Mouse (Mus musculus): ENCODE data around the gene Slc22a30. TPM values are rescaled to one million over a fixed set of nuclear protein-coding genes. Genes with fewer than 3 reads are reported as not detected.
"Not testable (repeated sequence)": the region's sequence is repeated elsewhere in the genome, so short reads cannot be mapped to it uniquely, and the experiment has no call there.

The Slc22a30 gene
- 0.11 TPM in 1 of 2 replicates, not detected in the other for polyA plus RNA-seq (2015; fragmentation: Nextera tagmentation; extraction: Ambion mirVana)

DNA sequence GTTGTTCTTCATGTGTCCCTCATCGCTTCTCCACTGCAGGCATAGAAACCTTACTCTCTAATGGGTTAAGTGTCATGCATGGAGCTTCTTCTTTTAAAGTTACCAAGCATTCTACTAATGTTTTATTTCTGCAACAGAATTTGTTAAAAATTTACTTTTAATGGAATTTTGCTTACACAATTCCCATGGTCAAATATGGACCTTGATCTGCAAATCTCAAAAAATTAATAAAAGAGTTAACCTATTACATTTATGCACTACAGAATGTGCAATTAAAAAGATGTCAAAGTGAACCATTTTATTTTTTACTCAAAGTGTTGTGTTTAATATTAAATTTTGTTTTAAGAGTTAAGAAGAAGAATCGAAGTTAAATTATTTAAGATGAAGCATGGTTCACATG, at the start of gene Slc22a30:
Gene Slc22a30 (minus strand): TSS at position 101 of the 400 bp plus-strand sequence.
- H3K36me3 ChIP-seq (ENCODE audit: control insufficient read depth, insufficient read depth, low read length); ATAC-seq (ENCODE audit: low read depth); H3K4me1 ChIP-seq (replicated peaks; ENCODE audit: control insufficient read depth, insufficient read depth, low read length); H3K9ac ChIP-seq (ENCODE audit: low read length); H3K27me3 ChIP-seq (ENCODE audit: control insufficient read depth, insufficient read depth, low read depth, low read length); H3K4me2 ChIP-seq (ENCODE audit: low read depth, low read length); H3K27ac ChIP-seq (ENCODE audit: low read length); H3K9me3 ChIP-seq (ENCODE audit: control insufficient read depth, low read length); H3K4me3 ChIP-seq (ENCODE audit: low read length): not testable (repeated sequence)
- WGBS: 85% methylated on average over 1 of the region's 2 CpGs

DNA sequence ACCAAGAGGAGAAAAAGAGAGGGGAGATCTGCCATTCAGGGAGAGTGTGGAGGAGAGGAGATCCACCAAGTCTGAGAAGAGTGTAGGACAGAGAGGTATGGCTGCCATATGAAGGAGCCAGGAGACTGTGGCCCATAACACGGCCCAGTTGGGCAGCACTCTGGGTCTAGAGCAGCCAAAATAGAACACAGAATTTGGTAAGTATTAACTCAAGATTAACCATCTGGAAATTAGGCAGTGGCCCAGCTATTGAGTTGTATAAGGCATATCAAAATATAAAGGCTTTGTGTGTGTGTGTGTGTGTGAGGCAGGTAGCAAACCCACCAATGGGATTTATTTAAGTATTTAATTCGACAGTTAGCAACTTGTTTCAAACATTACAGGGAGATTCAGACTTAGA, 43.4 kb upstream of the Slc22a30 start:
- Histone ChIP-seq H3K27me3 (ENCODE audit: control insufficient read depth, insufficient read depth, low read depth, low read length) (no peaks in the 10 kb centered on the region), H3K4me1 (replicated peaks; ENCODE audit: control insufficient read depth, insufficient read depth, low read length) (no peaks in the 10 kb centered on the region)
- 59% methylated on average over 2 of the region's 2 CpGs for WGBS

DNA sequence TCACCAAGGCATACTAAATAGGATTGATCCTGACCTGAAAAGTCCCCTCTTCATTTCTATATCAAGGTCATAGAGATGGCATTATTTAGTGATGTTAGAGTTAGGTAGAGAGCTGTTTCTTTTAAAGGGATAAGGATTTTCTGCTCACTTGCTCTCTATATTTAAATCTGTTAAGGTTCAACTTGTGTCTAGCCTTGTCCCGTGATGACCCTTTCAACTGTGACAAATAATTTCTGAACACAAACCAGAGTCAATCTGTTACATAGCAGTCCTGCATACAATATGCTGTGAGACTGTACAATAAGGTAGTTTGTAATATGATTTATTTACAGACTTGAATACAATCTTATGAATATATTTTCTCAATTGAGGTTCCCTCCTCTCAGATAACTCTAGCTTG, 42.6 kb upstream of the Slc22a30 start:
- H3K4me3 ChIP-seq (ENCODE audit: low read length): no peak overlapping the region
- no peak for ATAC-seq (ENCODE audit: low read depth)

More for the DNA sequence above, 43.4 kb upstream of the Slc22a30 start:
- Histone ChIP-seq H3K4me2 (ENCODE audit: low read depth, low read length) (no peak overlapping the region), H3K9ac (ENCODE audit: low read length) (no peak overlapping the region), H3K36me3 (ENCODE audit: control insufficient read depth, insufficient read depth, low read length) (no peaks in the 10 kb centered on the region), H3K27ac (ENCODE audit: low read length) (no peak overlapping the region), H3K4me3 (ENCODE audit: low read length) (no peak overlapping the region), H3K9me3 (ENCODE audit: control insufficient read depth, low read length) (no peaks in the 10 kb centered on the region; the same call in 1 of the 2 replicates)
- no peak for ATAC-seq (ENCODE audit: low read depth)

DNA sequence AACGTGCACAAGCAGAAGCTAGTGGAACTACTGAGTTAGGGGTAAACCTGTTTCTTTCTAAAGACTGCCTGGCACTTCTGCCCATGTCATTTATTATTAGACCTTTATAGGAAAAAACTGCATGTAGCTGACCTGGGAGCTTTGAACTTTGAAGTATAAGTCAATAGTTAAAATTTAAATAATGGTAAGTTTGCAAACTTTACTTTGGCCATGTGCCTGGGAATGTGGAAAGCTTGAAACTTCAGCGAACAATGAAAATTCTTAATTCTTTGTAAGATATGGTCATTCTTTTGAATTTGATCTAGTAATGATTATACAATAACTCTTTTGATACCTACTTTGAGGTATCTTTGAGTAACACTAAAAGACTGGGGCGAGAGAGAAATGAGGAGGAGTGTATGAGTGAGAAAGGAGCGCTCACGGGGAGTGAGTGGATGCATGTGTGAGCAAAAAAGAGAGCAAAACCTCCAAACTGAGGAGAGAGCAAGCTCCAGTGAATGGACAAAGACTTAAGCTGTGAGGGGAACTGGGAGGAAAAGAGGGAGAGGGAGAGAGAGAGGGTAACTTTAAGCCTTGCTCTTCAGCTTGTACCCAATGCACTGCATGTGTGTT, 26.2 kb upstream of the Slc22a30 start:
- no peak overlapping the region for H3K4me3 ChIP-seq (ENCODE audit: low read length)
- WGBS: 55% methylated on average over 5 of the region's 5 CpGs
- no peak overlapping the region for H3K4me2 ChIP-seq (ENCODE audit: low read depth, low read length)
- H3K27me3 ChIP-seq (ENCODE audit: control insufficient read depth, insufficient read depth, low read depth, low read length): no peaks in the 10 kb centered on the region
- H3K4me1 ChIP-seq (replicated peaks; ENCODE audit: control insufficient read depth, insufficient read depth, low read length): no peaks in the 10 kb centered on the region
- H3K9ac ChIP-seq (ENCODE audit: low read length): no peak overlapping the region
- peak overlapping the region; percentile 61; the same call in 1 of the 2 replicates for H3K27ac ChIP-seq (ENCODE audit: low read length)
- no peaks in the 10 kb centered on the region for H3K36me3 ChIP-seq (ENCODE audit: control insufficient read depth, insufficient read depth, low read length)
- H3K9me3 ChIP-seq (ENCODE audit: control insufficient read depth, low read length): no peaks in the 10 kb centered on the region
- ATAC-seq (ENCODE audit: low read depth): peak; percentile 74

More for the DNA sequence above, 42.6 kb upstream of the Slc22a30 start:
- no peaks in the 10 kb centered on the region for H3K4me1 ChIP-seq (replicated peaks; ENCODE audit: control insufficient read depth, insufficient read depth, low read length)
- H3K27me3 ChIP-seq (ENCODE audit: control insufficient read depth, insufficient read depth, low read depth, low read length): no peaks in the 10 kb centered on the region
- H3K27ac ChIP-seq (ENCODE audit: low read length): no peak overlapping the region
- H3K9ac ChIP-seq (ENCODE audit: low read length): no peak overlapping the region
- no peaks in the 10 kb centered on the region for H3K36me3 ChIP-seq (ENCODE audit: control insufficient read depth, insufficient read depth, low read length)
- no peaks in the 10 kb centered on the region; the same call in 1 of the 2 replicates for H3K9me3 ChIP-seq (ENCODE audit: control insufficient read depth, low read length)
- WGBS: 77% methylated on average over 1 of the region's 1 CpGs
- H3K4me2 ChIP-seq (ENCODE audit: low read depth, low read length): no peak overlapping the region

DNA sequence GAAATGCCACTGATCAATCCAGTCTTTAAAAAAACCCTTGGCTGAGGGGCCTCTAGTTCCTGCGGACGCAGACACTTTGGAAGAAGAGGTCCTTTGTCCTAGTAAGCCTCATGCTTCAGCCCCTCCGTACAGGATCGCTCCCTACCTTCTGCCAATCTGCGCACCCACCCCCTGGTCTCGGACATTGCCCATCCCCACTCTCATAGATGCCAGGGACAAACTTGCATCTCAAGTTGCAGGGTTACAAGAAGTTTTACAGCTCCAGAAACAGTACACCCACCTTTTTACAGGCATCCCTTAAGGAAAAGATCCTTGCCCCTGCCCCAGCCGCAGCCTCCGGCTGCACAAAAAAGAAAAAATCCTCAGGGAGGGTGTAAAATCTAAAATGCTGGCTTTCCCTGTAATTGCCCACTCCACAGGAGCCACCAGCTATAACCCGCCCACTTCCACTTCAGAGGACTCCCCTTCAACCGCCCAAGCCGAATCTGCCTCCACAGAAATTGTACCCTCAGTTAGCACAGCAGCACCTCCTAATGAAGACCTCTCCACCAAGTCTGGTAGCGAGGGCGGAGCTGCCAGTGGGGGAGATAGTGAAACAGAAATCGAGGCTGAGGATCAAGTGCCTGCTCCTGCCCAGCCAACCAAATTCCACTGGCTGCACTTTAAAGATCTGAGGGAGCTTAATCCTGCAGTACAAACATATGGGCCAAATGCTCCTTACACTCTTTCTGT, 2.5 kb upstream of the Slc22a30 start:
- Histone ChIP-seq H3K4me2 (ENCODE audit: low read depth, low read length) (peak overlapping the region; percentile 8; the same call in 1 of the 2 replicates), H3K4me3 (ENCODE audit: low read length) (peak overlapping the region; percentile 15; the same call in 1 of the 2 replicates), H3K27ac (ENCODE audit: low read length) (peak overlapping the region; percentile 31; the same call in 1 of the 2 replicates)
- H3K9ac ChIP-seq (ENCODE audit: low read length); H3K27me3 ChIP-seq (ENCODE audit: control insufficient read depth, insufficient read depth, low read depth, low read length); H3K36me3 ChIP-seq (ENCODE audit: control insufficient read depth, insufficient read depth, low read length); H3K4me1 ChIP-seq (replicated peaks; ENCODE audit: control insufficient read depth, insufficient read depth, low read length); H3K9me3 ChIP-seq (ENCODE audit: control insufficient read depth, low read length): not testable (repeated sequence)
- WGBS: 43% methylated on average over 14 of the region's 14 CpGs
- peak; percentile 87 for ATAC-seq (ENCODE audit: low read depth)

Other genes starting within 250 kb of the Slc22a30 start
- 0.09 TPM in 1 of 2 replicates, not detected in the other for gene Slc22a29, start 186.2 kb downstream of the Slc22a30 start, polyA plus RNA-seq (2015; fragmentation: Nextera tagmentation; extraction: Ambion mirVana)
- gene Slc22a8, start 186.1 kb upstream of the Slc22a30 start, polyA plus RNA-seq (2015; fragmentation: Nextera tagmentation; extraction: Ambion mirVana): 0.09 and 0.11 TPM in 2 replicates
- gene Slc22a6, start 212.9 kb upstream of the Slc22a30 start, polyA plus RNA-seq (2015; fragmentation: Nextera tagmentation; extraction: Ambion mirVana): not detected in 2 replicates

Measured in lung, embryonic 16.5 days (tissue).